Comparison of ENCODE assay signal across 23 mouse cellular contexts in genomic region chr5:72674994-72675542, GRCm38 (mm10). TPM values are rescaled to one million over a fixed set of nuclear protein-coding genes. Genes with fewer than 3 reads are reported as not detected.
DNase-seq lines count a peak whose midpoint lies in the region; ATAC-seq lines count a peak whose summit lies in the region.
"Had no signal": no experiment of that assay in that cellular context is flagged by ENCODE, and none has a peak within 500 bp of the region (broad histone marks: within the 10 kb centered on the region; RNA-seq: fewer than 3 reads in every experiment).

No protein-coding gene starts in this region.

- H3K9me3 ChIP-seq in kidney, embryonic 15.5 days (replicated peaks) = no peaks in the 10 kb centered on the region
- H3K9me3 ChIP-seq in embryonic facial prominence, embryonic 15.5 days (replicated peaks) = no peaks in the 10 kb centered on the region
- no peaks in the 10 kb centered on the region for H3K9me3 ChIP-seq in intestine, embryonic 15.5 days
- H3K9me3 ChIP-seq: hindbrain, embryonic 10.5 days; limb, embryonic 12.5 days; liver, embryonic 13.5 days; neural tube, embryonic 13.5 days had no signal

- no peak overlapping the region for H3K4me2 ChIP-seq in kidney, embryonic 15.5 days
- H3K4me2 ChIP-seq in embryonic facial prominence, embryonic 15.5 days (replicated peaks) = no peak overlapping the region
- H3K4me2 ChIP-seq in intestine, embryonic 15.5 days (replicated peaks) = no peak overlapping the region
- H3K4me2 ChIP-seq: limb, embryonic 12.5 days; liver, embryonic 13.5 days; neural tube, embryonic 13.5 days had no signal

- no peak for DNase-seq in kidney, postnatal 10 days
- peak; percentile 11 for DNase-seq in lung, postnatal 10 days
- no peak for DNase-seq in layer of hippocampus, adult 11-12 months (ENCODE audit: low spot score)
- no peak for DNase-seq in cerebellum, adult 11 months
- DNase-seq in retina, postnatal 1 day = no peak
- DNase-seq: adrenal gland, postnatal 36 days; B cell, adult 2 months; cerebellum, adult 2 months; gastrocnemius, postnatal 25 days; kidney, postnatal 25 days; layer of hippocampus, adult 9-11 months; liver, embryonic 13.5 days; midbrain, embryonic 14.5 days; thymus, postnatal 25 days had no signal

- no peak overlapping the region for H3K4me3 ChIP-seq in kidney, embryonic 15.5 days (replicated peaks)
- no peak overlapping the region for H3K4me3 ChIP-seq in embryonic facial prominence, embryonic 15.5 days (replicated peaks)
- no peak overlapping the region for H3K4me3 ChIP-seq in intestine, embryonic 15.5 days (replicated peaks)
- H3K4me3 ChIP-seq: hindbrain, embryonic 10.5 days; limb, embryonic 12.5 days; liver, embryonic 13.5 days; neural tube, embryonic 13.5 days had no signal

- WGBS in kidney, embryonic 15.5 days = 74% methylated on average over 9 of the region's 9 CpGs
- WGBS in embryonic facial prominence, embryonic 15.5 days = 59% methylated on average over 9 of the region's 9 CpGs
- 61% methylated on average over 9 of the region's 9 CpGs for WGBS in intestine, embryonic 15.5 days

- ATAC-seq in kidney, embryonic 15.5 days (replicated peaks; ENCODE audit: low FRiP score) = no peak; the same call in 1 of the 2 replicates
- no peak for ATAC-seq in embryonic facial prominence, embryonic 15.5 days (ENCODE audit: insufficient number of reproducible peaks, low FRiP score, low TSS enrichment, low read depth)
- peak; percentile 81 for ATAC-seq in intestine, embryonic 15.5 days
- ATAC-seq: forebrain, embryonic 16.5 days had no signal

- no peaks in the 10 kb centered on the region for H3K36me3 ChIP-seq in kidney, embryonic 15.5 days
- H3K36me3 ChIP-seq in embryonic facial prominence, embryonic 15.5 days = no peaks in the 10 kb centered on the region
- H3K36me3 ChIP-seq in intestine, embryonic 15.5 days = no peaks in the 10 kb centered on the region
- H3K36me3 ChIP-seq: hindbrain, embryonic 10.5 days; limb, embryonic 12.5 days; liver, embryonic 13.5 days; neural tube, embryonic 13.5 days had no signal

- H3K4me1 ChIP-seq in kidney, embryonic 15.5 days = no peaks in the 10 kb centered on the region
- 0 out of 2 replicates have a peak, but pooled peaks cover 6% of the 10 kb centered on the region for H3K4me1 ChIP-seq in embryonic facial prominence, embryonic 15.5 days
- H3K4me1 ChIP-seq in intestine, embryonic 15.5 days (replicated peaks) = no peaks in the 10 kb centered on the region
- H3K4me1 ChIP-seq: limb, embryonic 12.5 days; liver, embryonic 13.5 days; neural tube, embryonic 13.5 days had no signal

- no peaks in the 10 kb centered on the region for H3K27me3 ChIP-seq in kidney, embryonic 15.5 days
- no peaks in the 10 kb centered on the region for H3K27me3 ChIP-seq in embryonic facial prominence, embryonic 15.5 days
- H3K27me3 ChIP-seq in intestine, embryonic 15.5 days (replicated peaks) = no peaks in the 10 kb centered on the region
- H3K27me3 ChIP-seq: limb, embryonic 12.5 days; liver, embryonic 13.5 days; neural tube, embryonic 13.5 days had no signal

- H3K9ac ChIP-seq in kidney, embryonic 15.5 days = no peak overlapping the region
- no peak overlapping the region for H3K9ac ChIP-seq in embryonic facial prominence, embryonic 15.5 days
- no peak overlapping the region for H3K9ac ChIP-seq in intestine, embryonic 15.5 days
- H3K9ac ChIP-seq: limb, embryonic 12.5 days; liver, embryonic 13.5 days; neural tube, embryonic 13.5 days had no signal

- H3K27ac ChIP-seq in kidney, embryonic 15.5 days = peak overlapping the region; percentile 48; the same call in 1 of the 2 replicates
- H3K27ac ChIP-seq in embryonic facial prominence, embryonic 15.5 days (replicated peaks) = peak overlapping the region; percentile 66
- no peak overlapping the region for H3K27ac ChIP-seq in intestine, embryonic 15.5 days
- H3K27ac ChIP-seq: hindbrain, embryonic 10.5 days; limb, embryonic 12.5 days; liver, embryonic 13.5 days; neural tube, embryonic 13.5 days had no signal

RNA-seq across cellular contexts. Expression of gene Nipal1, which starts 27.5 kb away (rescaled TPM):
- polyA plus RNA-seq in kidney, embryonic 15.5 days (2015; fragmentation: Nextera tagmentation; extraction: Ambion mirVana) = 2.8 and 3.1 TPM in 2 replicates
- 10.6 and 16.6 TPM in 2 replicates for polyA plus RNA-seq in embryonic facial prominence, embryonic 15.5 days (2015; fragmentation: Nextera tagmentation; extraction: Ambion mirVana)
- polyA plus RNA-seq in intestine, embryonic 15.5 days (2015; fragmentation: Nextera tagmentation; extraction: Ambion mirVana) = 30.5 and 31.6 TPM in 2 replicates
- polyA plus RNA-seq: cerebellum, adult 2 months; forebrain, embryonic 16.5 days; heart, postnatal 0 days had no signal

RNA-seq across cellular contexts. Expression of gene Cnga1, which starts 31.0 kb away (rescaled TPM):
- not detected in 2 replicates for polyA plus RNA-seq in kidney, embryonic 15.5 days (2015; fragmentation: Nextera tagmentation; extraction: Ambion mirVana)
- not detected in 2 replicates for polyA plus RNA-seq in embryonic facial prominence, embryonic 15.5 days (2015; fragmentation: Nextera tagmentation; extraction: Ambion mirVana)
- polyA plus RNA-seq in intestine, embryonic 15.5 days (2015; fragmentation: Nextera tagmentation; extraction: Ambion mirVana) = 0.06 TPM in 1 of 2 replicates, not detected in the other
- polyA plus RNA-seq: cerebellum, adult 2 months; embryonic facial prominence, embryonic 11.5 days; forebrain, embryonic 16.5 days; heart, postnatal 0 days; hindbrain, embryonic 10.5 days; limb, embryonic 12.5 days; liver, embryonic 13.5 days; neural tube, embryonic 13.5 days had no signal
